Mouse (Mus musculus): ENCODE data around the gene Itga6.

DNA sequence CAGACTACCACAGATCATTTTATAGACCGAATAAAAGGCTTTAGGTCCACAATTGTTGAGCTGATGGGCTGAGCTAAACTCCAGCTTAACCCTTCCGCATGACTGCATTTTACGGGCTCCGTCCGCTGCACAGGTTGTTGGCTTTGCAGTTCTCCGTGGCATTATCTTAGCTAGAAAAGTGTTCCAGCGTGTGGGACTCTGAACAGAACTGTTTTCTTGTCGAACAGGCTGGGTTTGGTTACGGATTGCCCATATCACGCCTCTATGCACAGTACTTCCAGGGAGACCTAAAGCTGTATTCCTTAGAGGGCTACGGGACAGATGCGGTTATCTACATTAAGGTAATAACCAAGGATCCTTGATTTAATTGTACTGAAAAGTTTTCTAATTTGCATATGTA, 152.0 kb downstream of the Itga6 start:
- TF ChIP-seq POLR2A (IDR thresholded peaks at IDR 0.05; ENCODE audit: insufficient read depth, low read length) (no peak), CTCF (IDR thresholded peaks at IDR 0.05; ENCODE audit: low read depth, low read length) (no peak), EP300 (IDR thresholded peaks at IDR 0.05; ENCODE audit: insufficient read depth, low read depth, low read length) (no peak)
